Mouse (Mus musculus) liver, embryonic 11.5 days (tissue): ENCODE measurements around the gene Rpp38. TPM values are rescaled to one million over a fixed set of nuclear protein-coding genes. Genes with fewer than 3 reads are reported as not detected.

ENCODE experiments used
- ATAC-seq: fragments of 200-750 bp; cut with Nextera tagmentation; replicated peaks from 2 replicates; pipeline ENCODE4 v1.8.0; 2017; ENCODE audit warnings: moderate number of reproducible peaks, mild to moderate bottlenecking, moderate TSS enrichment, moderate library complexity; ENCODE audit not compliant: low FRiP score
- DNase-seq: peaks from one replicate; pipeline ENCODE4 v3.0.0-alpha.2; 2017; ENCODE audit warnings: low spot score
- H3K27ac ChIP-seq: fragments of 300-500 bp; sonication (generic); 2 replicates; pipeline ENCODE4 v1.5.1; 2014; ENCODE audit warnings: mild to moderate bottlenecking, low read depth, low read length, control low read depth
- H3K27me3 ChIP-seq: fragments of 300-500 bp; sonication (generic); replicated peaks from 2 replicates; pipeline ENCODE4 v1.6.1; 2014; ENCODE audit warnings: low read length, mixed read lengths; ENCODE audit not compliant: control insufficient read depth, insufficient read depth
- H3K36me3 ChIP-seq: fragments of 300-500 bp; sonication (generic); 2 replicates; pipeline ENCODE4 v1.6.1; 2014; ENCODE audit warnings: mild to moderate bottlenecking, low read length, moderate library complexity, mixed read lengths; ENCODE audit not compliant: control insufficient read depth, insufficient read depth
- H3K4me1 ChIP-seq: fragments of 300-500 bp; sonication (generic); replicated peaks from 2 replicates; pipeline ENCODE4 v1.6.1; 2014; ENCODE audit warnings: low read length, mixed read lengths; ENCODE audit not compliant: control insufficient read depth, insufficient read depth
- H3K4me2 ChIP-seq: fragments of 300-500 bp; sonication (generic); 2 replicates; pipeline ENCODE4 v1.6.1; 2014; ENCODE audit warnings: mild to moderate bottlenecking, control low read depth, moderate library complexity
- H3K4me3 ChIP-seq: fragments of 300-500 bp; sonication (generic); 2 replicates; pipeline ENCODE4 v1.5.1; 2014; ENCODE audit warnings: low read depth, low read length, control low read depth
- H3K9ac ChIP-seq: fragments of 300-500 bp; sonication (generic); 2 replicates; pipeline ENCODE4 v1.6.1; 2014; ENCODE audit warnings: low read depth, low read length, control low read depth
- H3K9me3 ChIP-seq: fragments of 300-500 bp; sonication (generic); 2 replicates; pipeline ENCODE4 v1.6.1; 2016; ENCODE audit warnings: low read length, inconsistent platforms, mixed read lengths; ENCODE audit not compliant: control insufficient read depth
- WGBS: fragments of 180-500 bp; shearing (Covaris S2); extraction: QIAGEN DNeasy Blood & Tissue Kit; methylation state at CpG from one replicate; pipeline ENCODE4 v1.1.7; 2014; 5-methylcytosine and 5-hydroxymethylcytosine counted together
- polyA plus RNA-seq: library from polyadenylated mRNA; unstranded; fragments of >200 nt; fragmentation: Nextera tagmentation; extraction: Ambion mirVana; gene quantifications from 2 replicates; pipeline ENCODE4 v1.2.1, GENCODE M21; 2014

Rpp38 gene
- polyA plus RNA-seq, 1 experiment from 2014 or later: 34.5 TPM

GRCm38 (mm10) chr2:3283602-3284472 lies 48.6 kb downstream of the Rpp38 start, which contains the start of gene Nmt2:
TSS of gene Nmt2 (plus strand) at chr2:3284212.
- Histone ChIP-seq H3K4me2 (peak within 1 kb of the TSS; percentile 84), H3K4me1 (peaks cover 14% of the 10 kb centered on the region), H3K36me3 (no peaks in the 10 kb centered on the region), H3K9me3 (no peaks in the 10 kb centered on the region), H3K9ac (peak within 1 kb of the TSS; percentile 82), H3K27me3 (no peaks in the 10 kb centered on the region), H3K4me3 (peak within 1 kb of the TSS; percentile 59), H3K27ac (peak within 1 kb of the TSS; percentile 79)
- ATAC-seq (peak; percentile 93), DNase-seq (peak; percentile 97)
- WGBS: under 1% methylated on average over 84 of the region's 88 CpGs

GRCm38 (mm10) chr2:3282866-3283601 lies 49.4 kb downstream of the Rpp38 start:
- DNase-seq (peak; percentile 33), ATAC-seq (peak; percentile 21)
- H3K4me1 ChIP-seq: peaks cover 14% of the 10 kb centered on the region
- H3K27ac ChIP-seq: peak overlapping the region; percentile 79
- 10% methylated on average over 12 of the region's 12 CpGs for WGBS
- H3K9ac ChIP-seq: peak overlapping the region; percentile 76
- peak overlapping the region; percentile 59 for H3K4me3 ChIP-seq
- H3K36me3 ChIP-seq: no peaks in the 10 kb centered on the region
- H3K9me3 ChIP-seq: no peaks in the 10 kb centered on the region
- H3K4me2 ChIP-seq: peak overlapping the region; percentile 84
- no peaks in the 10 kb centered on the region for H3K27me3 ChIP-seq

- Histone ChIP-seq H3K36me3 (no peaks in the 10 kb centered on the region), H3K27me3 (no peaks in the 10 kb centered on the region), H3K9me3 (no peaks in the 10 kb centered on the region), H3K27ac (no peak overlapping the region), H3K4me3 (no peak overlapping the region), H3K9ac (no peak overlapping the region), H3K4me2 (no peak overlapping the region), H3K4me1 (peaks cover 14% of the 10 kb centered on the region)
- DNase-seq (no peak), ATAC-seq (no peak)
- WGBS: 79% methylated on average over 4 of the region's 4 CpGs
Observed at GRCm38 (mm10) chr2:3281311-3281710, 51.1 kb downstream of the Rpp38 start.

Other genes starting within 250 kb of the Rpp38 start
- gene Fam171a1, start 218.4 kb downstream of the Rpp38 start, polyA plus RNA-seq: 11.2 and 13.0 TPM in 2 replicates
- gene Nmt2, start 48.4 kb downstream of the Rpp38 start, polyA plus RNA-seq: 36.1 and 36.5 TPM in 2 replicates
- gene Acbd7, start 3.5 kb upstream of the Rpp38 start, polyA plus RNA-seq: 1.3 and 2.2 TPM in 2 replicates
- gene Olah, start 64.6 kb upstream of the Rpp38 start, polyA plus RNA-seq: not detected in 2 replicates
- gene Meig1, start 90.0 kb upstream of the Rpp38 start, polyA plus RNA-seq: not detected in 2 replicates
- gene Dclre1c, start 91.5 kb upstream of the Rpp38 start, polyA plus RNA-seq: 10.6 TPM in 2 replicates
- 17.6 and 19.3 TPM in 2 replicates for gene Suv39h2, start 142.4 kb upstream of the Rpp38 start, polyA plus RNA-seq
- 5.1 and 5.3 TPM in 2 replicates for gene Gm45902, start 180.1 kb upstream of the Rpp38 start, polyA plus RNA-seq
- gene Hspa14, start 180.2 kb upstream of the Rpp38 start, polyA plus RNA-seq: 145 and 159 TPM in 2 replicates
- gene Cdnf, start 180.4 kb upstream of the Rpp38 start, polyA plus RNA-seq: 0.15 and 0.16 TPM in 2 replicates
- 36.0 and 36.3 TPM in 2 replicates for gene Fam107b, start 237.8 kb upstream of the Rpp38 start, polyA plus RNA-seq